Mouse (Mus musculus) heart, embryonic 13.5 days (tissue): ENCODE data around the gene Myh2. TPM values are rescaled to one million over a fixed set of nuclear protein-coding genes. Genes with fewer than 3 reads are reported as not detected.

Experiments
- ATAC-seq: fragments of 200-750 bp; cut with Nextera tagmentation; 2 replicates; pipeline ENCODE4 v1.8.0; 2017; ENCODE audit warnings: moderate TSS enrichment; ENCODE audit not compliant: insufficient number of reproducible peaks, low FRiP score, low TSS enrichment; ENCODE audit errors: extremely low read depth
- H3K27ac ChIP-seq: fragments of 300-500 bp; sonication (generic); replicated peaks from 2 replicates; pipeline ENCODE4 v1.5.1; 2015; ENCODE audit warnings: moderate library complexity, mild to moderate bottlenecking, inconsistent platforms
- H3K27me3 ChIP-seq: fragments of 300-500 bp; sonication (generic); replicated peaks from 2 replicates; pipeline ENCODE4 v1.6.1; 2015; ENCODE audit warnings: mild to moderate bottlenecking, inconsistent platforms
- H3K36me3 ChIP-seq: fragments of 300-500 bp; sonication (generic); 2 replicates; pipeline ENCODE4 v1.6.1; 2015; ENCODE audit warnings: mild to moderate bottlenecking, inconsistent platforms
- H3K4me1 ChIP-seq: fragments of 300-500 bp; sonication (generic); 2 replicates; pipeline ENCODE4 v1.6.1; 2015; ENCODE audit warnings: inconsistent platforms
- H3K4me2 ChIP-seq: fragments of 300-500 bp; sonication (generic); 2 replicates; pipeline ENCODE4 v1.6.1; 2015; ENCODE audit warnings: inconsistent platforms, mild to moderate bottlenecking, moderate library complexity
- H3K4me3 ChIP-seq: fragments of 300-500 bp; sonication (generic); 2 replicates; pipeline ENCODE4 v1.5.1; 2015; ENCODE audit warnings: moderate library complexity, mild to moderate bottlenecking, inconsistent platforms
- H3K9ac ChIP-seq: fragments of 300-500 bp; sonication (generic); 2 replicates; pipeline ENCODE4 v1.6.1; 2015; ENCODE audit warnings: inconsistent platforms, mild to moderate bottlenecking, moderate library complexity
- H3K9me3 ChIP-seq: fragments of 300-500 bp; sonication (generic); 2 replicates; pipeline ENCODE4 v1.6.1; 2016; ENCODE audit warnings: inconsistent platforms
- WGBS: fragments of 180-500 bp; shearing (Covaris S2); methylation state at CpG from one replicate; pipeline ENCODE4 v1.1.7; 2015; ENCODE audit warnings: mixed read lengths; 5-methylcytosine and 5-hydroxymethylcytosine counted together
- polyA plus RNA-seq: library from polyadenylated mRNA; unstranded; fragments of >200 nt; fragmentation: Nextera tagmentation; extraction: Ambion mirVana; gene quantifications from 2 replicates; pipeline ENCODE4 v1.2.1, GENCODE M21; 2015

The Myh2 gene
- polyA plus RNA-seq, 1 experiment from 2014 or later: not detected

- H3K36me3 ChIP-seq: no peaks in the 10 kb centered on the region
- H3K27me3 ChIP-seq: 0 out of 2 replicates have a peak, but pooled peaks cover 4% of the 10 kb centered on the region
- no peak overlapping the region for H3K27ac ChIP-seq
- no peak for ATAC-seq
- H3K4me2 ChIP-seq: no peak overlapping the region
- H3K9me3 ChIP-seq: no peaks in the 10 kb centered on the region
- 69% methylated on average over 3 of the region's 3 CpGs for WGBS
- no peak overlapping the region for H3K9ac ChIP-seq
- H3K4me3 ChIP-seq: no peak overlapping the region
- H3K4me1 ChIP-seq: peaks cover 14% of the 10 kb centered on the region; the same call in 1 of the 2 replicates
Observed at GRCm38 (mm10) chr11:67204766-67205165, 33.9 kb downstream of the Myh2 start.

- Histone ChIP-seq H3K27ac (no peak overlapping the region), H3K27me3 (no peaks in the 10 kb centered on the region), H3K36me3 (no peaks in the 10 kb centered on the region), H3K9ac (no peak overlapping the region), H3K4me3 (no peak overlapping the region), H3K4me1 (no peaks in the 10 kb centered on the region), H3K9me3 (no peaks in the 10 kb centered on the region), H3K4me2 (no peak overlapping the region)
- WGBS: 82% methylated on average over 8 of the region's 8 CpGs
- ATAC-seq: no peak
Observed at GRCm38 (mm10) chr11:67221803-67222202, 51.0 kb downstream of the Myh2 start.

GRCm38 (mm10) chr11:67224466-67224865, 53.6 kb downstream of the Myh2 start:
- no peaks in the 10 kb centered on the region for H3K27me3 ChIP-seq
- no peak for ATAC-seq

GRCm38 (mm10) chr11:67228731-67229130, 57.9 kb downstream of the Myh2 start:
- H3K9me3 ChIP-seq: no peaks in the 10 kb centered on the region
- H3K27ac ChIP-seq: no peak overlapping the region
- 69% methylated on average over 3 of the region's 3 CpGs for WGBS
- H3K4me3 ChIP-seq: no peak overlapping the region
- no peaks in the 10 kb centered on the region for H3K27me3 ChIP-seq
- no peaks in the 10 kb centered on the region for H3K4me1 ChIP-seq
- H3K9ac ChIP-seq: no peak overlapping the region
- no peaks in the 10 kb centered on the region for H3K36me3 ChIP-seq
- ATAC-seq: no peak
- H3K4me2 ChIP-seq: no peak overlapping the region

More at GRCm38 (mm10) chr11:67224466-67224865, 53.6 kb downstream of the Myh2 start:
- Histone ChIP-seq H3K4me3 (no peak overlapping the region), H3K4me1 (no peaks in the 10 kb centered on the region), H3K9ac (no peak overlapping the region), H3K4me2 (no peak overlapping the region), H3K27ac (no peak overlapping the region), H3K9me3 (no peaks in the 10 kb centered on the region), H3K36me3 (no peaks in the 10 kb centered on the region)
- WGBS: 73% methylated on average over 3 of the region's 3 CpGs

GRCm38 (mm10) chr11:67229166-67229565, 58.3 kb downstream of the Myh2 start:
- no peak overlapping the region for H3K4me3 ChIP-seq
- H3K9me3 ChIP-seq: no peaks in the 10 kb centered on the region
- no peaks in the 10 kb centered on the region for H3K27me3 ChIP-seq
- no peaks in the 10 kb centered on the region for H3K4me1 ChIP-seq
- no peak overlapping the region for H3K4me2 ChIP-seq
- H3K27ac ChIP-seq: no peak overlapping the region
- 55% methylated on average over 5 of the region's 5 CpGs for WGBS
- no peak for ATAC-seq
- no peaks in the 10 kb centered on the region for H3K36me3 ChIP-seq
- no peak overlapping the region for H3K9ac ChIP-seq

- no peak overlapping the region for H3K9ac ChIP-seq
- H3K36me3 ChIP-seq: no peaks in the 10 kb centered on the region
- no peaks in the 10 kb centered on the region for H3K27me3 ChIP-seq
- no peak overlapping the region for H3K4me2 ChIP-seq
- H3K4me1 ChIP-seq: no peaks in the 10 kb centered on the region
- ATAC-seq: no peak
- no peak overlapping the region for H3K4me3 ChIP-seq
- 75% methylated on average over 2 of the region's 2 CpGs for WGBS
- no peaks in the 10 kb centered on the region for H3K9me3 ChIP-seq
- no peak overlapping the region for H3K27ac ChIP-seq
Observed at GRCm38 (mm10) chr11:67229946-67230345, 59.1 kb downstream of the Myh2 start.

- no peak overlapping the region for H3K4me3 ChIP-seq
- H3K27ac ChIP-seq: no peak overlapping the region
- no peaks in the 10 kb centered on the region for H3K9me3 ChIP-seq
- H3K4me2 ChIP-seq: no peak overlapping the region
- ATAC-seq: no peak
- H3K4me1 ChIP-seq: no peaks in the 10 kb centered on the region
- H3K36me3 ChIP-seq: no peaks in the 10 kb centered on the region
- no peaks in the 10 kb centered on the region for H3K27me3 ChIP-seq
- no peak overlapping the region for H3K9ac ChIP-seq
- WGBS: 56% methylated on average over 5 of the region's 5 CpGs
Observed at GRCm38 (mm10) chr11:67235639-67236358, 65.0 kb downstream of the Myh2 start.

GRCm38 (mm10) chr11:67236799-67237198, 66.0 kb downstream of the Myh2 start:
- Histone ChIP-seq H3K9me3 (no peaks in the 10 kb centered on the region), H3K4me1 (no peaks in the 10 kb centered on the region), H3K36me3 (no peaks in the 10 kb centered on the region), H3K4me3 (no peak overlapping the region), H3K27me3 (no peaks in the 10 kb centered on the region), H3K9ac (no peak overlapping the region), H3K27ac (no peak overlapping the region), H3K4me2 (no peak overlapping the region)
- no peak for ATAC-seq
- 79% methylated on average over 9 of the region's 9 CpGs for WGBS

- Histone ChIP-seq H3K36me3 (no peaks in the 10 kb centered on the region), H3K4me1 (no peaks in the 10 kb centered on the region), H3K4me3 (no peak within 1 kb of the TSS), H3K27ac (no peak within 1 kb of the TSS), H3K9ac (no peak within 1 kb of the TSS), H3K9me3 (no peaks in the 10 kb centered on the region), H3K27me3 (no peaks in the 10 kb centered on the region), H3K4me2 (no peak within 1 kb of the TSS)
- ATAC-seq: no peak
- WGBS: 75% methylated on average over 5 of the region's 5 CpGs
Observed at GRCm38 (mm10) chr11:67237481-67238079, 66.8 kb downstream of the Myh2 start, which contains the start of gene Myh4. TSS of gene Myh4 (plus strand) at chr11:67238029.

- ATAC-seq: no peak
- Histone ChIP-seq H3K4me2 (no peak overlapping the region), H3K9ac (no peak overlapping the region), H3K9me3 (no peaks in the 10 kb centered on the region), H3K4me3 (no peak overlapping the region), H3K4me1 (no peaks in the 10 kb centered on the region), H3K27me3 (no peaks in the 10 kb centered on the region), H3K36me3 (no peaks in the 10 kb centered on the region), H3K27ac (no peak overlapping the region)
- WGBS: 74% methylated on average over 6 of the region's 6 CpGs
Observed at GRCm38 (mm10) chr11:67241051-67241450, 70.2 kb downstream of the Myh2 start.
